Mouse (Mus musculus) testis, postnatal 10 days (tissue): Measurements from ENCODE around the gene Vmn2r55.
"Not testable (repeated sequence)": the region's sequence is repeated elsewhere in the genome, so short reads cannot be mapped to it uniquely, and the experiment has no call there.

ENCODE experiments used
- DNase-seq: peaks from one replicate; pipeline ENCODE4 v3.0.0; 2021; ENCODE audit warnings: low spot score

Vmn2r55 gene

GRCm38 (mm10) chr7:12684903-12685302, at the start of gene Vmn2r55:
Gene Vmn2r55 (minus strand): TSS chr7:12685003.
- not testable (repeated sequence) for DNase-seq

- DNase-seq = not testable (repeated sequence)
These were observed 44.6 kb downstream of the Vmn2r55 start, which contains the start of gene Vmn2r54 for GRCm38 (mm10) chr7:12640219-12640618. Gene Vmn2r54 (minus strand): TSS chr7:12640319.

GRCm38 (mm10) chr7:12608688-12609087, 76.1 kb downstream of the Vmn2r55 start, which contains the start of gene Vmn2r53:
Gene Vmn2r53 (minus strand): TSS chr7:12608788.
- no peak for DNase-seq
